Mouse (Mus musculus): ENCODE results near the gene Prr5.

DNA sequence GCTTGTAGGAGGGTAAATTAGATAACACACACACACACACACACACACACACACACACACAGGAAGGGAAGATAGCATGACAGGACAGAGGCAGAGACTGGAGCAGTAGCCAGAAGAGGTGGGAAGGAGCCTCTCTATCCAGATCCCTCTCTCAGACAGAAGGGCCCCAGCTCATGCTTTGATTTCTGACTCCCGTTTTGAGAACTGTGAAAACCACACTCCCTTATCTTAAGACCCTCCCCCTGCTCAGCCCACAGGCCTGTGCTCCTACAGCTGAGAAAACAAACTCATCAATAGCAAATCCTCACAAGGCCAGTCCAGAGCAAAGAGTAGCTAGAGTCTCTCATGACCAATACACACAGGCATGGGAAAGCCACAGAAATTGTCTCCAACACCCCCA, 26.2 kb upstream of the Prr5 start:
- TF ChIP-seq EP300 (IDR thresholded peaks at IDR 0.05): no peak
- no peak for TF ChIP-seq CTCF (IDR thresholded peaks at IDR 0.05)
